Mouse (Mus musculus): ENCODE results near the gene Cryl1. TPM values are rescaled to one million over a fixed set of nuclear protein-coding genes. Genes with fewer than 3 reads are reported as not detected.

The Cryl1 gene
- total RNA-seq, 2 experiments from 2014 or later = 24.1 to 25.8 TPM

GRCm38 (mm10) chr14:57271861-57272260 lies 126.5 kb downstream of the Cryl1 start:
- no peak for DNase-seq (ENCODE audit: extremely low spot score in 1 of 2, low spot score in 2 of 2)
- intact Hi-C loops (cut with DNase I) = no loop called here

GRCm38 (mm10) chr14:57268900-57269299 lies 129.4 kb downstream of the Cryl1 start:
- DNase-seq (ENCODE audit: extremely low spot score in 1 of 2, low spot score in 2 of 2) = no peak
- intact Hi-C loops (cut with DNase I) = no loop called here

- no peak for DNase-seq (ENCODE audit: extremely low spot score in 1 of 2, low spot score in 2 of 2)
- intact Hi-C loops (cut with DNase I) = no loop called here
These were observed 130.0 kb downstream of the Cryl1 start for GRCm38 (mm10) chr14:57268344-57268743.

GRCm38 (mm10) chr14:57263943-57264342 lies 134.4 kb downstream of the Cryl1 start:
- DNase-seq (ENCODE audit: extremely low spot score in 1 of 2, low spot score in 2 of 2) = no peak
- intact Hi-C loops (cut with DNase I) = no loop called here

GRCm38 (mm10) chr14:57259341-57259740 lies 139.0 kb downstream of the Cryl1 start:
- intact Hi-C loops (cut with DNase I) = no loop called here

GRCm38 (mm10) chr14:57248661-57249060 lies 149.7 kb downstream of the Cryl1 start:
- DNase-seq (ENCODE audit: extremely low spot score in 1 of 2, low spot score in 2 of 2) = no peak

More at GRCm38 (mm10) chr14:57259341-57259740, 139.0 kb downstream of the Cryl1 start:
- no peak for DNase-seq (ENCODE audit: extremely low spot score in 1 of 2, low spot score in 2 of 2)

GRCm38 (mm10) chr14:57246575-57246974 lies 151.8 kb downstream of the Cryl1 start:
- DNase-seq (ENCODE audit: extremely low spot score in 1 of 2, low spot score in 2 of 2) = no peak
- intact Hi-C loops (cut with DNase I) = no loop called here

More at GRCm38 (mm10) chr14:57248661-57249060, 149.7 kb downstream of the Cryl1 start:
- intact Hi-C loops (cut with DNase I) = no loop called here

GRCm38 (mm10) chr14:57242978-57243377 lies 155.4 kb downstream of the Cryl1 start:
- intact Hi-C loops (cut with DNase I) = no loop called here
- no peak for DNase-seq (ENCODE audit: extremely low spot score in 1 of 2, low spot score in 2 of 2)

GRCm38 (mm10) chr14:57235276-57235675 lies 163.1 kb downstream of the Cryl1 start:
- intact Hi-C loops (cut with DNase I) = no loop called here

GRCm38 (mm10) chr14:57234711-57235110 lies 163.6 kb downstream of the Cryl1 start:
- DNase-seq (ENCODE audit: extremely low spot score in 1 of 2, low spot score in 2 of 2) = no peak
- intact Hi-C loops (cut with DNase I) = no loop called here

More at GRCm38 (mm10) chr14:57235276-57235675, 163.1 kb downstream of the Cryl1 start:
- DNase-seq (ENCODE audit: extremely low spot score in 1 of 2, low spot score in 2 of 2) = no peak

- intact Hi-C loops (cut with DNase I) = no loop called here
- no peak for DNase-seq (ENCODE audit: extremely low spot score in 1 of 2, low spot score in 2 of 2)
These were observed 167.9 kb downstream of the Cryl1 start for GRCm38 (mm10) chr14:57230264-57231015.

Other genes starting within 250 kb of the Cryl1 start
- 10 to 100 TPM; 16.8 to 18.8 TPM for gene Ift88, start 25.5 kb upstream of the Cryl1 start, total RNA-seq (2021)
- gene Il17d, start 126.2 kb upstream of the Cryl1 start, total RNA-seq (2021) = 10 to 100 TPM; 12.5 to 14.8 TPM
- 10 to 100 TPM; 35.7 to 36.3 TPM for gene Eef1akmt1, start 173.1 kb upstream of the Cryl1 start, total RNA-seq (2021)

All from left cerebral cortex, postnatal 10 days (tissue).